Mouse (Mus musculus): Measurements from ENCODE around the gene Polh.

- no peak; a peak in 1 of 4 replicates for TF ChIP-seq POLR2A (IDR thresholded peaks at IDR 0.05; ENCODE audit: control insufficient read depth in 1 of 2, insufficient read depth in 1 of 2, low read depth in 1 of 2, low read length in 2 of 2, poor library complexity in 1 of 2)
- TF ChIP-seq ZC3H11A (IDR thresholded peaks at IDR 0.05; ENCODE audit: low read depth, low read length), result no peak
- TF ChIP-seq MXI1 (IDR thresholded peaks at IDR 0.05; ENCODE audit: low read depth, low read length), result no peak
- TF ChIP-seq ZMIZ1 (IDR thresholded peaks at IDR 0.05; ENCODE audit: low read depth, low read length), result peak; percentile 17
- TF ChIP-seq CTCF (IDR thresholded peaks at IDR 0.05 in 2 of 3, conservative IDR thresholded peaks at IDR 0.05 in 1 of 3; ENCODE audit: control insufficient read depth in 1 of 3, insufficient read depth in 1 of 3, low read depth in 2 of 3, low read length in 3 of 3, poor library complexity in 1 of 3, severe bottlenecking in 1 of 3), result no peak
- TF ChIP-seq MEF2A (IDR thresholded peaks at IDR 0.05; ENCODE audit: extremely low read depth, insufficient replicate concordance, low read depth, low read length, poor library complexity, severe bottlenecking), result no peak
- no peak for TF ChIP-seq USF1 (IDR thresholded peaks at IDR 0.05; ENCODE audit: low read depth, low read length)
- no peak for TF ChIP-seq GABPA (IDR thresholded peaks at IDR 0.05; ENCODE audit: low read depth, low read length)
- no peak for TF ChIP-seq TCF12 (IDR thresholded peaks at IDR 0.05; ENCODE audit: low read depth, low read length)
- no peak for TF ChIP-seq UBTF (IDR thresholded peaks at IDR 0.05; ENCODE audit: borderline replicate concordance, insufficient read depth, low read depth, low read length)
- TF ChIP-seq E2F4 (IDR thresholded peaks at IDR 0.05; ENCODE audit: borderline replicate concordance, low read depth, low read length), result no peak
- no peak for TF ChIP-seq HCFC1 (IDR thresholded peaks at IDR 0.05; ENCODE audit: low read depth, low read length)
- no peak for TF ChIP-seq GATA1 (IDR thresholded peaks at IDR 0.05; ENCODE audit: low read depth, low read length)
- TF ChIP-seq POLR2AphosphoS5 (IDR thresholded peaks at IDR 0.05; ENCODE audit: borderline replicate concordance, low read depth, low read length), result no peak
Observed at GRCm38 (mm10) chr17:46243624-46244023, 41.2 kb upstream of the Polh start.
